Mouse (Mus musculus) cerebellum, postnatal 14 days (tissue): ENCODE data around the gene Wnt1.
"Not testable (repeated sequence)": the region's sequence is repeated elsewhere in the genome, so short reads cannot be mapped to it uniquely, and the experiment has no call there.

Experiments used
- DNase-seq, 2 experiments: peaks; one replicate each; pipeline ENCODE4 v3.0.0; 2021; ENCODE audit warnings: mixed read lengths in 2 of 2

Gene Wnt1

GRCm38 (mm10) chr15:98789661-98790535, at the start of gene Wnt1:
TSS of gene Wnt1 (plus strand) at chr15:98789857.
- peak in 1 of 2 experiments; percentile 65 for DNase-seq

- DNase-seq = no peak
Observed at GRCm38 (mm10) chr15:98740219-98740618, 49.4 kb upstream of the Wnt1 start.

GRCm38 (mm10) chr15:98742766-98743428, 46.8 kb upstream of the Wnt1 start:
- DNase-seq = no peak

GRCm38 (mm10) chr15:98743863-98744262, 45.8 kb upstream of the Wnt1 start:
- DNase-seq = not testable (repeated sequence)

GRCm38 (mm10) chr15:98746344-98746965, 43.2 kb upstream of the Wnt1 start:
- DNase-seq = no peak

GRCm38 (mm10) chr15:98747296-98747695, 42.4 kb upstream of the Wnt1 start:
- no peak for DNase-seq

GRCm38 (mm10) chr15:98749093-98749492, 40.6 kb upstream of the Wnt1 start:
- no peak for DNase-seq

- no peak for DNase-seq
Observed at GRCm38 (mm10) chr15:98753021-98753423, 36.6 kb upstream of the Wnt1 start.

- no peak for DNase-seq
Observed at GRCm38 (mm10) chr15:98754125-98754524, 35.5 kb upstream of the Wnt1 start.

- DNase-seq = peak; percentile 83 to 87
Observed at GRCm38 (mm10) chr15:98762201-98762621, 27.4 kb upstream of the Wnt1 start.

GRCm38 (mm10) chr15:98762670-98763529, 26.8 kb upstream of the Wnt1 start, which contains the start of gene Arf3:
TSS of gene Arf3 (minus strand) at chr15:98763214.
- DNase-seq = peak; percentile 96 to 97

GRCm38 (mm10) chr15:98765929-98766328, 23.7 kb upstream of the Wnt1 start:
- no peak for DNase-seq

GRCm38 (mm10) chr15:98768259-98768658, 21.4 kb upstream of the Wnt1 start:
- DNase-seq = no peak

- no peak for DNase-seq
Observed at GRCm38 (mm10) chr15:98771813-98772425, 17.7 kb upstream of the Wnt1 start.

GRCm38 (mm10) chr15:98772511-98773211, 17.0 kb upstream of the Wnt1 start:
- DNase-seq = no peak

- no peak for DNase-seq
Observed at GRCm38 (mm10) chr15:98774096-98774495, 15.6 kb upstream of the Wnt1 start.

GRCm38 (mm10) chr15:98775533-98775932, 14.1 kb upstream of the Wnt1 start:
- DNase-seq = no peak

GRCm38 (mm10) chr15:98776280-98777004, 13.2 kb upstream of the Wnt1 start:
- no peak for DNase-seq

- DNase-seq = no peak
Observed at GRCm38 (mm10) chr15:98777005-98777616, 12.5 kb upstream of the Wnt1 start.

- no peak for DNase-seq
Observed at GRCm38 (mm10) chr15:98777762-98778161, 11.9 kb upstream of the Wnt1 start, which contains the start of gene Wnt10b. TSS of gene Wnt10b (minus strand) at chr15:98778150.
